Mouse (Mus musculus) hindbrain, embryonic 15.5 days (tissue): Measurements from ENCODE around the gene Gm45521. TPM values are rescaled to one million over a fixed set of nuclear protein-coding genes. Genes with fewer than 3 reads are reported as not detected.

Experiments used
- ATAC-seq: fragments of 200-750 bp; cut with Nextera tagmentation; 2 replicates; pipeline ENCODE4 v1.8.0; 2017; ENCODE audit warnings: low read depth, moderate number of reproducible peaks, moderate TSS enrichment; ENCODE audit not compliant: low FRiP score
- H3K27ac ChIP-seq: fragments of 300-500 bp; sonication (generic); replicated peaks from 2 replicates; pipeline ENCODE4 v1.5.1; 2015; ENCODE audit warnings: mild to moderate bottlenecking, inconsistent platforms
- H3K27me3 ChIP-seq: fragments of 300-500 bp; sonication (generic); 2 replicates; pipeline ENCODE4 v1.6.1; 2015; ENCODE audit warnings: control low read depth, inconsistent platforms
- H3K36me3 ChIP-seq: fragments of 300-500 bp; sonication (generic); 2 replicates; pipeline ENCODE4 v1.6.1; 2015; ENCODE audit warnings: control low read depth, inconsistent platforms
- H3K4me1 ChIP-seq: fragments of 300-500 bp; sonication (generic); replicated peaks from 2 replicates; pipeline ENCODE4 v1.6.1; 2015; ENCODE audit warnings: control low read depth, inconsistent platforms
- H3K4me2 ChIP-seq: fragments of 300-500 bp; sonication (generic); 2 replicates; pipeline ENCODE4 v1.6.1; 2015; ENCODE audit warnings: moderate library complexity, mild to moderate bottlenecking, inconsistent platforms
- H3K4me3 ChIP-seq: fragments of 300-500 bp; sonication (generic); 2 replicates; pipeline ENCODE4 v1.5.1; 2015; ENCODE audit warnings: mild to moderate bottlenecking, inconsistent platforms
- H3K9ac ChIP-seq: fragments of 300-500 bp; sonication (generic); 2 replicates; pipeline ENCODE4 v1.6.1; 2015; ENCODE audit warnings: inconsistent platforms
- H3K9me3 ChIP-seq: fragments of 300-500 bp; sonication (generic); 2 replicates; pipeline ENCODE4 v1.6.1; 2016; ENCODE audit warnings: control low read depth, inconsistent platforms
- WGBS: fragments of 180-500 bp; shearing (Covaris S2); methylation state at CpG from one replicate; pipeline ENCODE4 v1.1.7; 2015; 5-methylcytosine and 5-hydroxymethylcytosine counted together
- polyA plus RNA-seq: library from polyadenylated mRNA; unstranded; fragments of >200 nt; fragmentation: Nextera tagmentation; extraction: Ambion mirVana; gene quantifications from 2 replicates; pipeline ENCODE4 v1.2.1, GENCODE M21; 2015

The Gm45521 gene
- polyA plus RNA-seq, 1 experiment from 2014 or later, result not detected

DNA sequence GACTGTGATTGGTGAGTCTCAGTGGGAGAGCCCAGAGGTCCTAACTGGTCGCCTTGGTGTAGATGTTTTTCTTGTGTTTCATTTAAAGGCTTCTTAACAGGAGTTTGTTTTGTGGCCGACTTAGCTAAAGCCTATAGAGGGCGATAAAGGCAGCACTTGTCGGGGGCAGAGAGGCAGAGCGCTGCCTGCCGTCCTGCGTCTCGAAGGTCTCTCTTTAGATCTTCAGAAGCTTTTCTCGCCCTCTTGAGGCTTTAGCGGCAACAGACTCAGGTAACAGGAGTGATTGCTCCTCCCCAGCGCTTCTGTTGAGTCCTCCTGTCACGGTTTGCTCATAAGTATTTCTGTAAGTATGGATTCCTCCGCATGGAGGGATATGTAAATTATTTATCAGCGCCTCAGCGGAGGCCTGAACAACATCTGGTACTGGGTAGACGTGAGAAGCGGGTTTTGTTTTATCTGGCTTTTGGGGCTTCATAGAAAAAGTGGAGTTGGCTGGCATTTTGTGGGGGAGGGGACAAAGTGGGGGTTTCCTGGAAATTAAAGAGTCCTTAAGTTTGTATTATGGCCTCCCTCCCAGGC, 19.9 kb upstream of the Gm45521 start:
- Histone ChIP-seq H3K4me2 (no peak overlapping the region), H3K36me3 (peaks cover 56% of the 10 kb centered on the region), H3K27me3 (no peaks in the 10 kb centered on the region), H3K4me3 (no peak overlapping the region), H3K27ac (0 out of 2 replicates have a peak overlapping the region, but pooled peaks have one; percentile 17), H3K9me3 (no peaks in the 10 kb centered on the region), H3K4me1 (peaks cover 9% of the 10 kb centered on the region), H3K9ac (no peak overlapping the region)
- WGBS, result 15% methylated on average over 17 of the region's 17 CpGs
- ATAC-seq, result peak; percentile 44; the same call in 1 of the 2 replicates

DNA sequence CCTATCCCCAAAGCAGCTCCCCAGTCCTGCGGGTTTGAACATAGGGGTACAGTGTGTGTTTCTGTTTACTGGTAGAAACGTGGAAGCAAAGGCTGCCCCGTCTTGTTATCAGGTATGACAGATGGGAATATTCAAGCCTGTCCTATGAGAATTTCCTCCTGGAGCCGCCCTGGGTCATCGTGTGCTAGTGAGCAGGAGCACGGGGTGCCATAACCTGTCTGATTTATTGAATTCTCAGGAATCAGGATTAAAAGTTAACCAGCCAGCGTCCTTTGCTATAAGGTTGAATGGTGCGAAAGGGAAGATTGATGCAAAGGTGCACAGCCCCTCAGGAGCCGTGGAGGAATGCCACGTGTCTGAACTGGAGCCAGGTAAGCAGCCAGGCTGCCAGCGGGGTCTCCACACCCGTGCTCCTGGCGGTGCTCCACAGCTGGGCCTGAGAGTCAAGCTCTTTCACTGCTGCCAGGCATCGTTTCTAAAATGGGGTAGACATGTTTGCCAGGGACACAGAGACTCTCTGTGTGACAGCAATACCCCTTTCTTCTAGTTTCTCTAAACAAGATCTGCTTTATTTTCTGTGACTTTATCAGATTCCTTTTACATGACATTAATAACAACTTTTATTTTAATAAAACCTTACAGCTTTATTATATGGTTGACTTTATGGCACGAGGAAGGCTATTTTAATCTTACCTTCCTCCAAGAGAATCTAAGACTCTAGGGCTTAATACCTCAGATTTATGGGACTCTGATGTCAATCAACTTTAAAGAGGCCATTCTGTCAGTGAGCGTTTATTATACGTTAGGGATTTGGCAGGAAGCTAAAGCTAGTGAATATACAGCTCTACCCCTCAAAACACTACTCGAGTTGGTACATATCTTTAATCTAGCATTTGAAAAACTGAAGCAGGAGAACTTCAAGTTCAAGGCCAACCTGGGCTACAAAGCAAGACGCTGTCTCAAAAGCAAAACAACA, 18.0 kb upstream of the Gm45521 start:
- H3K9ac ChIP-seq, result no peak overlapping the region
- peaks cover 18% of the 10 kb centered on the region for H3K4me1 ChIP-seq
- H3K27ac ChIP-seq, result no peak overlapping the region
- H3K9me3 ChIP-seq, result no peaks in the 10 kb centered on the region
- no peak for ATAC-seq
- no peak overlapping the region for H3K4me2 ChIP-seq
- no peaks in the 10 kb centered on the region for H3K27me3 ChIP-seq
- peaks cover 57% of the 10 kb centered on the region for H3K36me3 ChIP-seq
- H3K4me3 ChIP-seq, result no peak overlapping the region
- WGBS, result 79% methylated on average over 19 of the region's 19 CpGs

DNA sequence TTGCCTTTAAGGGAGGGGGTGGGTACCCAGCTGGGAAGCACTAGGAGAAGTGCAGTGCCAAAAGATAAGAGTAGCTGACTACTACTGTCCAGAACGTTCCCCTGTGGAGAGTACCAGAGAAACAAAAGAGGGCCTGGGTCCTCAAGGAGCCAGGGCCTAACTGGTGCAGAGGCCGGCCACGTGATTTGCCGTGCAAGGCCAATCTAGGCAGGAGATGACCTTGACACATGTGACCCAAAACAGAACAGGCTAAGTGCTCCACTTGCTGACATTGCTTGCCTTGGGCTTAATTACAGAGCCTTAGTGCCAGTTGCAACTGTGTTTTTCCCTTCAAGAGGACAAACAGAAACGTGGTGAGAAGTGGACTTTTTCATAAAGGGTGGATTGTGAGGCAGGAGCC, 15.7 kb upstream of the Gm45521 start:
- H3K4me3 ChIP-seq, result no peak overlapping the region
- H3K27me3 ChIP-seq, result no peaks in the 10 kb centered on the region
- H3K4me2 ChIP-seq, result no peak overlapping the region
- H3K4me1 ChIP-seq, result peaks cover 21% of the 10 kb centered on the region
- no peaks in the 10 kb centered on the region for H3K9me3 ChIP-seq
- 81% methylated on average over 5 of the region's 5 CpGs for WGBS
- H3K36me3 ChIP-seq, result peaks cover 53% of the 10 kb centered on the region
- H3K27ac ChIP-seq, result no peak overlapping the region
- no peak overlapping the region for H3K9ac ChIP-seq
- ATAC-seq, result no peak

DNA sequence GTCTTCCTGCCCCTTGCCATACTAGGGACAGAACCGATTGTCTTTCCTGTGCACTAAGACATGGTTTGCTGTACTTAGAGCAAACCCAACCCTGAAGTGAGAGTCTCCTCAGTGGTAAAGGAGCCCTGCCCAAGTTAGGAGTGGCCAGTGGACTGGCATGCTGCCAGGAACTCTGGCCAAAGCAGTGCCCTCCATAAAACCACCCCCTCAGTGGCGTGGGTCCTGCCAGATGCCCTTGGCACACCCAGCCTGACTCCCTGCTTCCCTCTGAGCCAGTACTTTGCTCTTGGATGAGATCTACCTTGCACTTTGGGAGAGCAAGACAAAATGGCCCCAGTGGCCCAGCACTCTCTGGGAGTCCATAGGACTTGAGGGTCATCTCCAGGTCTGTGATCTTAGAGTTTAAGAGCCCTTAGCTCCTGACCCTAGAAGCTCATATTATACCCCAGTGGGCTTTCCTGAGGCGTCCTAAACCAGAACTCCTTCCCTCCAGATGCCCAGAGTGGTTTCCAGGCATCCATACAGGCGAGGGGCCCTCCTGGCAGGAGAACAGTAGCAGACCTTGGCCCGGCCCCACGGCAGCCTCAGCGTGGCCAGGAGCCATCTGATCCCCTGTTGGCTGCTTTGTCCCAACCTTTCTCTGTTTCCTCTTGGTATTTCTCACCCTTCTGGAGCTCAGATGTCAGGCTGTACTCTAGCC, 13.8 kb upstream of the Gm45521 start:
- H3K27me3 ChIP-seq, result no peaks in the 10 kb centered on the region
- peaks cover 12% of the 10 kb centered on the region for H3K4me1 ChIP-seq
- peak; percentile 80 for ATAC-seq
- H3K36me3 ChIP-seq, result peaks cover 54% of the 10 kb centered on the region
- H3K4me2 ChIP-seq, result no peak overlapping the region
- 70% methylated on average over 7 of the region's 7 CpGs for whole genome bisulfite sequencing
- no peak overlapping the region for H3K9ac ChIP-seq
- no peak overlapping the region for H3K4me3 ChIP-seq
- H3K9me3 ChIP-seq, result no peaks in the 10 kb centered on the region
- peak overlapping the region; percentile 16; the same call in 1 of the 2 replicates for H3K27ac ChIP-seq

DNA sequence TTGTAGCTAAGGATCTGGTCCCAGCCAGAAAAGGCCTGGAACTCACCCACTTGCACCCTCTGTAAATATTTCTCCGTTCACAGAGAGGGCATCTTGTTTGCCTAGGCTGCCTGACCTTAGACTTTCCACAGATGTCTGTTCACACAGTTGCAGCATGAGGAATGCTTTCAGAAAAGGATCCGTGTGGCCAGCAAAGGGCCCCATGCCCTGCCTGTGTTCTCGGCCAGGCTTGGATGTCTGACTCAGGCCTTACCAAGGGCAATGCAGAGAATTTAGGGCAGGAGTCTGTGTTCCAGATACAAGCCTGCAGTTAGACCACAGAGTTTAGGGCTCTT, 13.3 kb upstream of the Gm45521 start:
- no peak overlapping the region for H3K4me3 ChIP-seq
- WGBS, result 68% methylated on average over 3 of the region's 3 CpGs
- ATAC-seq, result no peak
- peaks cover 12% of the 10 kb centered on the region for H3K4me1 ChIP-seq
- H3K4me2 ChIP-seq, result no peak overlapping the region
- peaks cover 59% of the 10 kb centered on the region for H3K36me3 ChIP-seq
- H3K9me3 ChIP-seq, result no peaks in the 10 kb centered on the region
- peak overlapping the region; percentile 16; the same call in 1 of the 2 replicates for H3K27ac ChIP-seq
- H3K9ac ChIP-seq, result no peak overlapping the region
- H3K27me3 ChIP-seq, result no peaks in the 10 kb centered on the region

DNA sequence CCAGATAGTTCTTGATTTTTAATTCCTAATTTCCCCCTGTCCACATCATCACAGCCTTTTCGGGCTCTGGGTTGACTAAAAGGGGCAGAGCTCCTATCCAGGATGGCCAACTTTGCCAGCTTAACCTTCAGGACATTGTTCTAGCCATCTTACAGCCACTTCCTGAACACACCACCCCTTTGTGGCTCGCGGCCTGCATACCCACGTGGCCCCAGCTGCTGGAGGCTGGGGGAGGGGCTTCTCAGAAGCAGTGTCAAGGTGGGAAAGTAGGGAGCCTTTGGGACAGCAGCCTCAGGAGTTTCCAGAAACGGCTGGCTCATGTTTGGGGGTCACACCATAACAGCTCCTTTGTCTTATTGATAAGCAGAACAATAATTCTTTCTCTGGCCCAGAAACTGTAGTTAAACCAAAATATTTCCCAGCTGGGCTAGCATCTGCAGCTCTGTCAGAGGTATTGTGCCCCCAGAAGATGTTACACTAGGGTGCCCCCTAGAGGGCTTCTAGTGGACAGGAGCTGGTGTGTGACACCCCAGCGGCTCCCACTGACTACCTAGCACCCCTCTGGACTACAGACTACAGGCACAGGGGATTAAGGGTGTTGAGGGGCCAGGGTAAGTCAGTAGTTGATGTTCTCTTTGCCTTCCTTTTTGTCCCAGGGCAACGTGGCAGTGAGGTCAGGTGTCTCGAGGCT, 12.6 kb upstream of the Gm45521 start:
- H3K4me1 ChIP-seq, result peaks cover 12% of the 10 kb centered on the region
- H3K9ac ChIP-seq, result no peak overlapping the region
- H3K27ac ChIP-seq, result no peak overlapping the region
- 60% methylated on average over 8 of the region's 8 CpGs for WGBS
- no peak overlapping the region for H3K4me2 ChIP-seq
- peaks cover 62% of the 10 kb centered on the region for H3K36me3 ChIP-seq
- no peaks in the 10 kb centered on the region for H3K9me3 ChIP-seq
- no peak for ATAC-seq
- H3K27me3 ChIP-seq, result no peaks in the 10 kb centered on the region
- H3K4me3 ChIP-seq, result no peak overlapping the region

DNA sequence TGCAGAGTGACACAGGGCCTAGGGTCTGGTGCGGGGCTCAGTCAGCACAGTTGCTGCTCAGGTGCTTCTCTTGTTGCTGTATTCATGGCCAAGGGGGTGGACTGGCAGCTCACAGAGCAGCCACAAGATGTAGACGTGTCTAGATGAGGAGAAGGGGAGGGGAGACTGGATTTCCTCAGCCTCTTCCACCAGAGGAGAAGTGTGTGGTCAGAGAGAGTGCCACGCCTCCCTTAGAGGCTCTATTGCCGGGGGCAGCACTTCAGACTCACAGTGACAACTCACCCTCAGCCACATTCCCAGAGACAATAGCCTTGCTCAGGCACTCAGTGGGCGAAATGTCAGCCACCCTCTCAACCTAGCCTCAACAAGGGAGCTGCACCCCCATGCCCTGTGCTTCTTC, 11.8 kb upstream of the Gm45521 start:
- Histone ChIP-seq H3K4me2 (no peak overlapping the region), H3K9me3 (no peaks in the 10 kb centered on the region), H3K36me3 (peaks cover 62% of the 10 kb centered on the region), H3K27me3 (no peaks in the 10 kb centered on the region), H3K4me1 (peaks cover 12% of the 10 kb centered on the region), H3K4me3 (no peak overlapping the region), H3K9ac (no peak overlapping the region), H3K27ac (no peak overlapping the region)
- no peak for ATAC-seq
- WGBS, result 76% methylated on average over 5 of the region's 5 CpGs

DNA sequence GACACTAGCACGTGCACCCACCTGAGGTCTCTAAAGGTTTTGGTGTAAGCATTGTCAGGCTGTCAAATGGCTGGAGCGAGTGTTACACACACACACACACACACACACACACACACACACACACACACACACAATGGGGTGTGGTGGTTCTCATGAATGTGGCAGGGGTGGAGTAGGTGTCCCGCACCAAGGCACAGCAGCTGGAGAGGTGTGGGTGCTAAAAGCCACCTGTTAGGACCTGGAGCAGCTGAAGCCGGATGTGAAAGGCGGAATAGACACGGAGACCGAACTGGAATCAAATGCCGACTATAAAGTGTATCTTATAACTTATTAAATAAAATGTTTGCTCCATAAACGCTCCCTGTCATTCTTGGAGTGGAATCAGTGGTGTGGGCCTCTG, 5.9 kb upstream of the Gm45521 start:
- Histone ChIP-seq H3K4me2 (no peak overlapping the region), H3K27me3 (no peaks in the 10 kb centered on the region), H3K4me3 (no peak overlapping the region), H3K27ac (no peak overlapping the region), H3K9ac (no peak overlapping the region), H3K36me3 (peaks cover 34% of the 10 kb centered on the region), H3K4me1 (no peaks in the 10 kb centered on the region; the same call in 1 of the 2 replicates), H3K9me3 (no peaks in the 10 kb centered on the region)
- no peak for ATAC-seq
- 97% methylated on average over 9 of the region's 9 CpGs for WGBS

DNA sequence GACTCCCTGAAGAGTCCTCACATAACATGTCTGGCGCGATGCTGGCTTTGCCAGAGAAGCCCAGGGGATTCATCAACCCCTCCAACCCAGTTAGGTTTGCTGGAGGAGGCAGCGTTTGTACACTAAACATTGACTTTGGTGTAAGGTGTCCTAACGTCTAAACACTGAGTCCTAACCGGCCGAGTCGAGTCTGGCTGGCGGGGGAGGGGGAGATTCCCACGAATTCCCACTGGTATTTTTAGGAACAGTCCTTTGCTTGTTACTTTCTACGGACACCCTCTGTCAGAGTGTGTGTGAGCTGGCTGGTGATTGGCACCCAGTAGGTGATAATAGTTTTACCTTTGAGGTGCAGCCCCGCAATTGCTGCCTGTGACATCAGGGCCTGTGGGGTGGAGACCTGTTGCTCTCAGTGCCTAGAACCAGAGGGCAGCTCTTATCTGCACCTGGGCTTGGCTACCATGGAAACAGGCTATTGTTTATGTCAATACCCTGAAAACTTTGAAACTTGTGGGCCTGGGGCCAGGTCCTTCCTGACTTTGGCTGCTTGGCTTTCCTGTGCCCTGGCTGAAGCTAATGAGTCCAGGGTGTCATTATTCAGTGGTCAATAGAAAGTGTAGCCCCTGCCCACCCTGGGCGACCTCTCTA, 4.4 kb upstream of the Gm45521 start:
- Histone ChIP-seq H3K4me1 (no peaks in the 10 kb centered on the region; the same call in 1 of the 2 replicates), H3K27ac (peak overlapping the region; percentile 37), H3K4me2 (no peak overlapping the region), H3K4me3 (no peak overlapping the region), H3K9ac (no peak overlapping the region), H3K9me3 (no peaks in the 10 kb centered on the region), H3K36me3 (peaks cover 28% of the 10 kb centered on the region), H3K27me3 (no peaks in the 10 kb centered on the region)
- 40% methylated on average over 12 of the region's 12 CpGs for WGBS
- ATAC-seq, result no peak

DNA sequence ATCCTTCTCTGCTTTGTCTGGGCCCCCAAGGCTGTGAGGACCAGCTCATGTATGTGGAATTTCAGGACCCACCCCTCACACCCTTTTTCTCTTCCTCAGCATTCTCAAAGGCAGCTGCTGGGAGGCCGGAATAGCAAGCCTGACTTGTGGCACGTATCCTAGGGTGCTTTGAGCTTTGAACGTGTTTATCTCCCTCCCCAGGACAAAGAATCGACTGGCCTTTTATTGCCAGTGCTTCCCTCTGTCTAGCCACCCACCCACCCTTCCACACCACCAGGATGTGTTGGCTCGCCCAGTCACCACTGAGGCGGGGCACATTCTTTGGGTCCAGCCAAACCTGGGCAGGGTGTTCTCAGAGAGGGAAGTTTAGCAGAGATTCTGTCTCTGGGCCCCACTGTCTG, 3.0 kb upstream of the Gm45521 start:
- peaks cover 19% of the 10 kb centered on the region for H3K36me3 ChIP-seq
- H3K9ac ChIP-seq, result no peak overlapping the region
- ATAC-seq, result peak; percentile 29; the same call in 1 of the 2 replicates
- no peak overlapping the region for H3K27ac ChIP-seq
- no peaks in the 10 kb centered on the region for H3K27me3 ChIP-seq
- H3K9me3 ChIP-seq, result no peaks in the 10 kb centered on the region
- no peak overlapping the region for H3K4me3 ChIP-seq
- no peaks in the 10 kb centered on the region; the same call in 1 of the 2 replicates for H3K4me1 ChIP-seq
- H3K4me2 ChIP-seq, result no peak overlapping the region
- 38% methylated on average over 6 of the region's 6 CpGs for WGBS

DNA sequence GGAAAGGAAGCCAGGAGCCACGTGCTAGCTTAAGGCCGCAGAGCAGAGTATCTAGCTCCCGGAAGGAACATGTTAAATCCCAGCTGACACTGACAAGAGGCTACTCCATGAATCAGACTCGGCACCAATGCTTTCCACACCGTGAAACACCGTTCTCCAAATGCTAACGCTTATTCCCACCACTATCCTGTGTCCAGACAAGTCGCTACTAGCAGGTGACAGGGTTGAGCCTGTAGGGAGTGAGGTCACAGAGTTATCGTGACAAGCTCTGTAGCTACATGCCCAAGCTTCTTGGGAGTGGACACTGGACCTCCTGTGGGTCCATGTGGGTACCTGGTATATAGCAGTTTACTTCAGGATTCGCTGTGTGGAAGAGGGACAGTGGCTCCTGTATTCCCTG, 661 bp upstream of the Gm45521 start:
- H3K36me3 ChIP-seq, result peaks cover 5% of the 10 kb centered on the region; the same call in 1 of the 2 replicates

More for the DNA sequence above, 661 bp upstream of the Gm45521 start:
- H3K9ac ChIP-seq, result no peak overlapping the region
- no peak overlapping the region for H3K27ac ChIP-seq
- no peak overlapping the region for H3K4me3 ChIP-seq
- H3K4me1 ChIP-seq, result no peaks in the 10 kb centered on the region; the same call in 1 of the 2 replicates
- no peak for ATAC-seq
- no peaks in the 10 kb centered on the region for H3K9me3 ChIP-seq
- H3K4me2 ChIP-seq, result no peak overlapping the region
- H3K27me3 ChIP-seq, result no peaks in the 10 kb centered on the region
- 86% methylated on average over 10 of the region's 10 CpGs for WGBS
